Mouse (Mus musculus) embryonic fibroblast, embryonic 13.5 days (primary cell): Measurements from ENCODE around the gene C9orf72.

ENCODE experiments used
- CTCF ChIP-seq: IDR thresholded peaks from 2 replicates; pipeline ENCODE4 v1.5.1; 2011; ENCODE audit warnings: mild to moderate bottlenecking, control low read depth, low read length, moderate library complexity, borderline replicate concordance; ENCODE audit not compliant: insufficient read depth
- POLR2A ChIP-seq: IDR thresholded peaks from 2 replicates; pipeline ENCODE4 v1.6.1; 2011; ENCODE audit warnings: low read depth, mild to moderate bottlenecking, control low read depth, low read length, moderate library complexity

- TF ChIP-seq POLR2A (no peak), CTCF (no peak)
Observed at GRCm38 (mm10) chr4:35226496-35226992, 569 bp upstream of the C9orf72 start.
